Mouse (Mus musculus): ENCODE measurements at regions not wholly inside any gene's neighbourhood (a gene's known extent, or its start where the extent isn't known, plus 50 kb on each side); places are given as distances from the start of the nearest gene placed in this dataset.

GRCm38 (mm10) chr17:83015656-83016055 is 199.4 kb upstream of the Pkdcc start:
- WGBS = 72% methylated on average over 2 of the region's 2 CpGs
- Histone ChIP-seq H3K9me3 (no peaks in the 10 kb centered on the region), H3K36me3 (replicated peaks) (no peaks in the 10 kb centered on the region), H3K27ac (no peak overlapping the region), H3K27me3 (ENCODE audit: poor library complexity, severe bottlenecking) (no peaks in the 10 kb centered on the region), H3K4me1 (no peaks in the 10 kb centered on the region), H3K4me3 (no peak overlapping the region)
- no peak for DNase-seq (ENCODE audit: extremely low spot score, low spot score)

- no peak overlapping the region for H3K27ac ChIP-seq
- no peak for DNase-seq (ENCODE audit: extremely low spot score, low spot score)
- no peak overlapping the region for H3K4me3 ChIP-seq
- no peaks in the 10 kb centered on the region for H3K9me3 ChIP-seq
- no peaks in the 10 kb centered on the region for H3K27me3 ChIP-seq (ENCODE audit: poor library complexity, severe bottlenecking)
- no peaks in the 10 kb centered on the region for H3K36me3 ChIP-seq (replicated peaks)
- no peaks in the 10 kb centered on the region for H3K4me1 ChIP-seq
- WGBS = 95% methylated on average over 5 of the region's 5 CpGs
Measured at GRCm38 (mm10) chr17:83016936-83017335, 198.2 kb upstream of the Pkdcc start.

- Histone ChIP-seq H3K9me3 (no peaks in the 10 kb centered on the region), H3K4me1 (no peaks in the 10 kb centered on the region), H3K36me3 (replicated peaks) (no peaks in the 10 kb centered on the region), H3K4me3 (no peak overlapping the region), H3K27me3 (ENCODE audit: poor library complexity, severe bottlenecking) (no peaks in the 10 kb centered on the region; the same call in 1 of the 2 replicates), H3K27ac (no peak overlapping the region)
- DNase-seq (ENCODE audit: extremely low spot score, low spot score) = no peak
- 81% methylated on average over 5 of the region's 5 CpGs for WGBS
Measured at GRCm38 (mm10) chr17:83019267-83019666, 195.8 kb upstream of the Pkdcc start.

DNA sequence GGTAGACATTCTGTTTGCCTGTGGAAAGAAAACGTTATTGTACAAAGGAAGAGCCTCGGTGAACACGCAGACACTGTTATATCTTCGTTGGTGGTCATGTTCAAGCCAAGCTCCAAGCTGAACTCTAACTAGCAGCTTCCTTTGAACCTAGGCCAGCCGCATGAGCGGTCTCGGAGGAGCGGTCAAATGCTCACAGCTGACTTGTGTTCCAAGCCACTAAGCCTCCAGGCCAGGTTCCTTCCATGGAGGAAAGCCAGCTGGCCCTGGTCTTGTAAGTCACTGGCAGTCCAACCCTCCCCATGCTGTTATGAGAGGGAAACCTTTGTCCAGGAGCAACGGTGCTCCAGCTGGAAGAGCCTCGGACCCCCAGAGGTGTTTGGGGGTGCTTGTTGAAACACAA is 194.5 kb upstream of the Pkdcc start:
- DNase-seq (ENCODE audit: extremely low spot score, low spot score) = no peak
- no peak overlapping the region for H3K27ac ChIP-seq
- no peak overlapping the region for H3K4me3 ChIP-seq
- H3K4me1 ChIP-seq = peaks cover 3% of the 10 kb centered on the region
- no peaks in the 10 kb centered on the region for H3K36me3 ChIP-seq (replicated peaks)
- WGBS = 83% methylated on average over 10 of the region's 10 CpGs
- H3K27me3 ChIP-seq (ENCODE audit: poor library complexity, severe bottlenecking) = no peaks in the 10 kb centered on the region; the same call in 1 of the 2 replicates
- no peaks in the 10 kb centered on the region for H3K9me3 ChIP-seq

DNA sequence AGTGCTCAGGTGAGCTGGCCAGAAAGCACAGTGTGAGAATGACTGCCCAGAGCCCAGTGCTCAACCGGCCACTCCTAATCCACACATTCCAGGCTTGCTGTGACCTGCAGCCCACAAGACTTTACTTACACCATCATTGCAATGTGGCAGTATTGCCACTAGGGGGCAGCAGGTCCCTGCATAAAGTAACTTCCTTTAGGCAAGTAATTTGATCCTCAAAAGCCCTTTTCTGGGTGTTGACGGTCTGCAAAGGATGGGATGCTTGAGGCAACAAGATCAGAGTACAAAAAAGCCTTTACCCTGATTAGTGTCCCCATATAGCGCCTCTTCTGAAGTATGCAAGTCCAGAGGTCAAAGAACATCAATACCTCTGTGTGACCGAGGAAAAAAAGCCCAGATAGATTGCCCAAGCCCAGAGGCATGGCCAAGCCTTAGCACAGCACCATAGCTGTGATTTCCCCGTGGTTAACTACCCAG is 189.7 kb upstream of the Pkdcc start:
- Histone ChIP-seq H3K4me1 (peaks cover 4% of the 10 kb centered on the region), H3K4me3 (no peak overlapping the region), H3K36me3 (replicated peaks) (no peaks in the 10 kb centered on the region), H3K27me3 (ENCODE audit: poor library complexity, severe bottlenecking) (no peaks in the 10 kb centered on the region; the same call in 1 of the 2 replicates), H3K27ac (no peak overlapping the region), H3K9me3 (no peaks in the 10 kb centered on the region)
- peak; percentile 86 for DNase-seq (ENCODE audit: extremely low spot score, low spot score)
- 16% methylated on average over 5 of the region's 5 CpGs for WGBS

GRCm38 (mm10) chr17:83034914-83035573 is 180.0 kb upstream of the Pkdcc start:
- WGBS = 83% methylated on average over 6 of the region's 6 CpGs
- no peak for DNase-seq (ENCODE audit: extremely low spot score, low spot score)
- no peaks in the 10 kb centered on the region for H3K36me3 ChIP-seq (replicated peaks)

GRCm38 (mm10) chr17:83035574-83035918 is 179.5 kb upstream of the Pkdcc start:
- DNase-seq (ENCODE audit: extremely low spot score, low spot score) = no peak
- H3K4me1 ChIP-seq = no peaks in the 10 kb centered on the region
- no peaks in the 10 kb centered on the region for H3K27me3 ChIP-seq (ENCODE audit: poor library complexity, severe bottlenecking)
- no peak overlapping the region for H3K27ac ChIP-seq
- H3K9me3 ChIP-seq = no peaks in the 10 kb centered on the region
- H3K4me3 ChIP-seq = no peak overlapping the region
- H3K36me3 ChIP-seq (replicated peaks) = no peaks in the 10 kb centered on the region
- WGBS = 91% methylated on average over 5 of the region's 5 CpGs

More at GRCm38 (mm10) chr17:83034914-83035573, 180.0 kb upstream of the Pkdcc start:
- Histone ChIP-seq H3K27ac (no peak overlapping the region), H3K27me3 (ENCODE audit: poor library complexity, severe bottlenecking) (no peaks in the 10 kb centered on the region), H3K4me3 (no peak overlapping the region), H3K4me1 (no peaks in the 10 kb centered on the region), H3K9me3 (no peaks in the 10 kb centered on the region)

DNA sequence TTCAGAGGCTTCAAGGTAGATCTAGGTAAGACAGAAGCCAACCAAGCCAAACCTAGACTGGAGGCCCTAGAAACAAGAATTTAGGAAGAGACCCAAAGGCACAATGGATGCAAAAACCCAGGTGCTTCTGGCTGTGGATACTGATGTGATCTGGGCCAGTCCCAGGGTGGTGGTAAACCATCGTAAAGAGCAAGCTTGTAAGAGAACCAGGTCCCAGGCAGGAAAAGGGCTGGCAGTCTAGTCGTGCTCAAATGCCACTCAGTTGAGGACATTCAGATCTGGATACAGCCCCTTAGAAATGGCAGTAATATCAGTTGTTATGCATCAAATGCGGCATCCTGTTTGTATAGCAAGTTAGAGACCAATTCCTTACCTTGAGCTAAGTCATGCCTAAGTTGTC is 175.5 kb upstream of the Pkdcc start:
- WGBS = 90% methylated on average over 3 of the region's 3 CpGs
- H3K4me1 ChIP-seq = peaks cover 9% of the 10 kb centered on the region
- DNase-seq (ENCODE audit: extremely low spot score, low spot score) = no peak

DNA sequence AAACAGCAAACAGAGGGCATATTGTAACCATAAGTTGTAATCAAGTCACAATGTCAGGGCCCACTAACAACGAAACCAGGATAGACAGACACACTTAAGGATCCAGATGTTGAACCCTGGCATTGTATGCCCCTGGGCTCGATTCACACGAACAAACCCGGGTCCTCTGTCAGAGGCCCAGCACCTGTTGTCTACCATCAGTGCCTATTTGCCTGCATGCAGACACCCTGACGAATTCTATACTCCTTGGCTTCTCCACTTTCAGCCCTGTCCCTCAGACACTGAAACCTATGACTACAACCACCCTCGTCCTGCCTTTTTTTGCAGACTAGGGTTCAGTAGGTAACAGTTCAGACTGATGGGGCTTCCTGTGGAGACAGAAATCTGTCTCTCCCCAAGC is 170.6 kb upstream of the Pkdcc start:
- H3K4me3 ChIP-seq = no peak overlapping the region
- H3K27me3 ChIP-seq (ENCODE audit: poor library complexity, severe bottlenecking) = peaks cover 36% of the 10 kb centered on the region
- no peaks in the 10 kb centered on the region for H3K36me3 ChIP-seq (replicated peaks)
- no peak overlapping the region for H3K27ac ChIP-seq
- 62% methylated on average over 6 of the region's 6 CpGs for WGBS
- H3K9me3 ChIP-seq = no peaks in the 10 kb centered on the region
- peaks cover 10% of the 10 kb centered on the region for H3K4me1 ChIP-seq
- DNase-seq (ENCODE audit: extremely low spot score, low spot score) = no peak

More for the DNA sequence above, 175.5 kb upstream of the Pkdcc start:
- no peak overlapping the region for H3K4me3 ChIP-seq
- no peak overlapping the region for H3K27ac ChIP-seq
- peaks cover 5% of the 10 kb centered on the region for H3K27me3 ChIP-seq (ENCODE audit: poor library complexity, severe bottlenecking)
- H3K9me3 ChIP-seq = no peaks in the 10 kb centered on the region
- H3K36me3 ChIP-seq (replicated peaks) = no peaks in the 10 kb centered on the region

GRCm38 (mm10) chr17:83049972-83050535 is 165.0 kb upstream of the Pkdcc start:
- H3K36me3 ChIP-seq (replicated peaks) = no peaks in the 10 kb centered on the region
- DNase-seq (ENCODE audit: extremely low spot score, low spot score) = no peak
- H3K9me3 ChIP-seq = no peaks in the 10 kb centered on the region
- peaks cover 46% of the 10 kb centered on the region for H3K27me3 ChIP-seq (ENCODE audit: poor library complexity, severe bottlenecking)
- H3K4me1 ChIP-seq = peaks cover 29% of the 10 kb centered on the region
- no peak overlapping the region for H3K4me3 ChIP-seq
- no peak overlapping the region for H3K27ac ChIP-seq
- WGBS = 86% methylated on average over 13 of the region's 13 CpGs

- 28% methylated on average over 11 of the region's 11 CpGs for WGBS
Measured at GRCm38 (mm10) chr17:83050591-83051197, 164.4 kb upstream of the Pkdcc start.

GRCm38 (mm10) chr17:83052613-83053140 is 162.4 kb upstream of the Pkdcc start:
- Histone ChIP-seq H3K4me3 (no peak overlapping the region), H3K9me3 (no peaks in the 10 kb centered on the region), H3K27me3 (ENCODE audit: poor library complexity, severe bottlenecking) (peaks cover 38% of the 10 kb centered on the region), H3K27ac (no peak overlapping the region), H3K36me3 (replicated peaks) (no peaks in the 10 kb centered on the region), H3K4me1 (peaks cover 29% of the 10 kb centered on the region)
- no peak for DNase-seq (ENCODE audit: extremely low spot score, low spot score)
- 64% methylated on average over 6 of the region's 6 CpGs for WGBS

More at GRCm38 (mm10) chr17:83050591-83051197, 164.4 kb upstream of the Pkdcc start:
- Histone ChIP-seq H3K27ac (no peak overlapping the region), H3K9me3 (no peaks in the 10 kb centered on the region), H3K4me3 (no peak overlapping the region), H3K4me1 (peaks cover 29% of the 10 kb centered on the region), H3K36me3 (replicated peaks) (no peaks in the 10 kb centered on the region), H3K27me3 (ENCODE audit: poor library complexity, severe bottlenecking) (peaks cover 41% of the 10 kb centered on the region)
- DNase-seq (ENCODE audit: extremely low spot score, low spot score) = no peak

- 0 out of 2 replicates have a peak, but pooled peaks cover 6% of the 10 kb centered on the region for H3K27me3 ChIP-seq (ENCODE audit: poor library complexity, severe bottlenecking)
- no peak for DNase-seq (ENCODE audit: extremely low spot score, low spot score)
- H3K4me3 ChIP-seq = no peak overlapping the region
- H3K9me3 ChIP-seq = no peaks in the 10 kb centered on the region
- 67% methylated on average over 3 of the region's 3 CpGs for WGBS
- H3K27ac ChIP-seq = no peak overlapping the region
- no peaks in the 10 kb centered on the region for H3K36me3 ChIP-seq (replicated peaks)
- H3K4me1 ChIP-seq = peaks cover 4% of the 10 kb centered on the region; the same call in 1 of the 2 replicates
Measured at GRCm38 (mm10) chr17:83057832-83058231, 157.3 kb upstream of the Pkdcc start.
